Mouse (Mus musculus) hindbrain, embryonic 11.5 days (tissue): ENCODE measurements at regions not wholly inside any gene's neighbourhood (a gene's known extent, or its start where the extent isn't known, plus 50 kb on each side); places are given as distances from the start of the nearest gene placed in this dataset.
"Not testable (repeated sequence)": the region's sequence is repeated elsewhere in the genome, so short reads cannot be mapped to it uniquely, and the experiment has no call there.

Experiments used
- ATAC-seq: fragments of 200-750 bp; cut with Nextera tagmentation; 2 replicates; pipeline ENCODE4 v1.8.0; 2017; ENCODE audit warnings: mild to moderate bottlenecking, moderate TSS enrichment, moderate library complexity; ENCODE audit not compliant: low FRiP score
- DNase-seq: peaks from one replicate; pipeline ENCODE4 v3.0.0-alpha.2; 2015; ENCODE audit warnings: low spot score
- H3K27ac ChIP-seq: fragments of 300-500 bp; sonication (generic); 2 replicates; pipeline ENCODE4 v1.5.1; 2014; ENCODE audit warnings: mild to moderate bottlenecking, low read depth, low read length
- H3K27me3 ChIP-seq: fragments of 300-500 bp; sonication (generic); 2 replicates; pipeline ENCODE4 v1.6.1; 2014; ENCODE audit warnings: mild to moderate bottlenecking, low read length, moderate library complexity, mixed read lengths; ENCODE audit not compliant: control insufficient read depth, insufficient read depth
- H3K36me3 ChIP-seq: fragments of 300-500 bp; sonication (generic); 2 replicates; pipeline ENCODE4 v1.6.1; 2014; ENCODE audit warnings: mild to moderate bottlenecking, low read length, moderate library complexity, mixed read lengths; ENCODE audit not compliant: control insufficient read depth, insufficient read depth
- H3K4me1 ChIP-seq: fragments of 300-500 bp; sonication (generic); replicated peaks from 2 replicates; pipeline ENCODE4 v1.6.1; 2014; ENCODE audit warnings: low read length, mixed read lengths; ENCODE audit not compliant: control insufficient read depth, insufficient read depth
- H3K4me2 ChIP-seq: fragments of 300-500 bp; sonication (generic); replicated peaks from 2 replicates; pipeline ENCODE4 v1.6.1; 2014; ENCODE audit warnings: mild to moderate bottlenecking, low read depth, low read length
- H3K4me3 ChIP-seq: fragments of 300-500 bp; sonication (generic); 2 replicates; pipeline ENCODE4 v1.5.1; 2014; ENCODE audit warnings: low read depth, low read length
- H3K9ac ChIP-seq: fragments of 300-500 bp; sonication (generic); 2 replicates; pipeline ENCODE4 v1.6.1; 2014; ENCODE audit warnings: low read depth, low read length
- H3K9me3 ChIP-seq: fragments of 300-500 bp; sonication (generic); 2 replicates; pipeline ENCODE4 v1.6.1; 2016; ENCODE audit warnings: low read length; ENCODE audit not compliant: control insufficient read depth
- WGBS: fragments of 180-500 bp; shearing (Covaris S2); extraction: QIAGEN DNeasy Blood & Tissue Kit; methylation state at CpG from one replicate; pipeline ENCODE4 v1.1.7; 2014; 5-methylcytosine and 5-hydroxymethylcytosine counted together

DNA sequence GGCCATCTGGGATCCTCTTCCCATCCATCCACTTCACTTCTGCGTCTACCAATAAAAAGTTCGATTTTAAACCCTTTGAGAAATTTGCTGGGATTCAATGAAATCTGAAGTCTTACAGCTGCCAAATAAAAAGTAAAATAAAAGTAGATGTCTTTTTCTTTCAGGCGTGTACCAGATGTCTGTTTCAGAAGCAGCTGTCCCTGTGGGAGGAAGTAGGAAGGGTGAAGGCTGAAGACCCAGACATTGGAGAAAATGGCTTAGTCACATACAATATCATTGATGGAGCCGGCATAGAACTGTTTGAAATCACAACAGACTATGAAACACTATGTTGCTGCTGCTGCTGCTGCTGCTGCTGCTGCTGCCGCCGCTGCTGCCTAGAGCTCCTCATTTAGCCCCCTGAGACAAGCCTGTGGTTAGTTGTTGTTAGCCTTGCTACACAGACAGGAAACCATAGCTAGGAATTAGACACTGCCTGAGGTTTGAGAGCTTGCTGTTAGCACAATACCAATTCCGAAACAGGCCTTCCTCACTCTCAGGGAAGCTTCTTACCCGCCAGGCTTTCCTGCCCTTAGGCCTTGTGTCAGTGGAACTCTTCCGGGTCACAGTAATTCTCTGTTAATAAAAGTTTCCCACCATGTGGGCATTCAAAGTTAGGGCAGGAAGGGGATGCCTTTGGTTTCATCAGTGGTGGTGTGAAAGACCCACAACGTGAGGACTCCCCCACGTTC is 211.5 kb downstream of the Gm15319 start:
- H3K9ac ChIP-seq, ATAC-seq, H3K4me3 ChIP-seq, H3K9me3 ChIP-seq, H3K4me1 ChIP-seq, H3K27me3 ChIP-seq, H3K36me3 ChIP-seq, H3K4me2 ChIP-seq, H3K27ac ChIP-seq, DNase-seq: not testable (repeated sequence)
- 83% methylated on average over 6 of the region's 11 CpGs for WGBS

GRCm38 (mm10) chr8:20154091-20154490 is 208.9 kb downstream of the Gm15319 start:
- H3K36me3 ChIP-seq, H3K4me2 ChIP-seq, H3K27me3 ChIP-seq, H3K9ac ChIP-seq, ATAC-seq, H3K27ac ChIP-seq, H3K4me1 ChIP-seq, DNase-seq, H3K9me3 ChIP-seq, H3K4me3 ChIP-seq: not testable (repeated sequence)
- 96% methylated on average over 1 of the region's 1 CpGs for WGBS
